Mouse (Mus musculus) lung, postnatal 0 days (tissue): ENCODE measurements around the gene Lamb1.

Experiments
- CTCF ChIP-seq: IDR thresholded peaks from 2 replicates; pipeline ENCODE4 v1.5.1; 2016; ENCODE audit warnings: antibody characterized with exemption, mild to moderate bottlenecking
- EP300 ChIP-seq: IDR thresholded peaks from 2 replicates; pipeline ENCODE4 v1.6.1; 2016; ENCODE audit warnings: antibody characterized with exemption, mild to moderate bottlenecking, control low read depth

- TF ChIP-seq CTCF (no peak), EP300 (no peak)
Observed at GRCm38 (mm10) chr12:31239798-31240197, 25.2 kb upstream of the Lamb1 start.
